Mouse (Mus musculus): ENCODE measurements around the gene Lcmt1.
A peak's percentile ranks its signal among the peaks of the same experiment; 100 is the strongest.

Lcmt1 gene

GRCm38 (mm10) chr7:123369759-123370481, at the start of gene Lcmt1, which contains the start of gene Arhgap17:
Gene Lcmt1 (plus strand): TSS chr7:123369784.
Gene Arhgap17 (minus strand): TSS chr7:123369915.
- peak; percentile 98 for DNase-seq (ENCODE audit: low read depth, low spot score)

- peak; percentile 80 for DNase-seq (ENCODE audit: low read depth, low spot score)
Measured at GRCm38 (mm10) chr7:123322452-123323121, 47.0 kb upstream of the Lcmt1 start.

- peak; percentile 7 for DNase-seq (ENCODE audit: low read depth, low spot score)
Measured at GRCm38 (mm10) chr7:123323388-123323787, 46.2 kb upstream of the Lcmt1 start.

- DNase-seq (ENCODE audit: low read depth, low spot score): no peak
Measured at GRCm38 (mm10) chr7:123324105-123324504, 45.5 kb upstream of the Lcmt1 start.

GRCm38 (mm10) chr7:123326062-123326461, 43.5 kb upstream of the Lcmt1 start:
- no peak for DNase-seq (ENCODE audit: low read depth, low spot score)

- DNase-seq (ENCODE audit: low read depth, low spot score): no peak
Measured at GRCm38 (mm10) chr7:123326901-123327300, 42.7 kb upstream of the Lcmt1 start.

- DNase-seq (ENCODE audit: low read depth, low spot score): no peak
Measured at GRCm38 (mm10) chr7:123327909-123328308, 41.7 kb upstream of the Lcmt1 start.

- DNase-seq (ENCODE audit: low read depth, low spot score): no peak
Measured at GRCm38 (mm10) chr7:123330506-123330905, 39.1 kb upstream of the Lcmt1 start.

- no peak for DNase-seq (ENCODE audit: low read depth, low spot score)
Measured at GRCm38 (mm10) chr7:123336322-123336721, 33.3 kb upstream of the Lcmt1 start.

- no peak for DNase-seq (ENCODE audit: low read depth, low spot score)
Measured at GRCm38 (mm10) chr7:123338351-123338750, 31.2 kb upstream of the Lcmt1 start.

- no peak for DNase-seq (ENCODE audit: low read depth, low spot score)
Measured at GRCm38 (mm10) chr7:123341896-123342295, 27.7 kb upstream of the Lcmt1 start.

- no peak for DNase-seq (ENCODE audit: low read depth, low spot score)
Measured at GRCm38 (mm10) chr7:123344079-123344780, 25.4 kb upstream of the Lcmt1 start.

- no peak for DNase-seq (ENCODE audit: low read depth, low spot score)
Measured at GRCm38 (mm10) chr7:123345041-123345544, 24.5 kb upstream of the Lcmt1 start.

- no peak for DNase-seq (ENCODE audit: low read depth, low spot score)
Measured at GRCm38 (mm10) chr7:123346631-123347290, 22.8 kb upstream of the Lcmt1 start.

- no peak for DNase-seq (ENCODE audit: low read depth, low spot score)
Measured at GRCm38 (mm10) chr7:123349813-123350212, 19.8 kb upstream of the Lcmt1 start.

GRCm38 (mm10) chr7:123350243-123350642, 19.3 kb upstream of the Lcmt1 start:
- DNase-seq (ENCODE audit: low read depth, low spot score): no peak

GRCm38 (mm10) chr7:123353081-123353480, 16.5 kb upstream of the Lcmt1 start:
- DNase-seq (ENCODE audit: low read depth, low spot score): no peak

GRCm38 (mm10) chr7:123353879-123354278, 15.7 kb upstream of the Lcmt1 start:
- DNase-seq (ENCODE audit: low read depth, low spot score): no peak

- DNase-seq (ENCODE audit: low read depth, low spot score): no peak
Measured at GRCm38 (mm10) chr7:123354392-123354791, 15.2 kb upstream of the Lcmt1 start.

GRCm38 (mm10) chr7:123354851-123355250, 14.7 kb upstream of the Lcmt1 start:
- peak; percentile 35 for DNase-seq (ENCODE audit: low read depth, low spot score)

GRCm38 (mm10) chr7:123356158-123356557, 13.4 kb upstream of the Lcmt1 start:
- no peak for DNase-seq (ENCODE audit: low read depth, low spot score)

- no peak for DNase-seq (ENCODE audit: low read depth, low spot score)
Measured at GRCm38 (mm10) chr7:123359101-123359500, 10.5 kb upstream of the Lcmt1 start.
